In the genomic region with DNA sequence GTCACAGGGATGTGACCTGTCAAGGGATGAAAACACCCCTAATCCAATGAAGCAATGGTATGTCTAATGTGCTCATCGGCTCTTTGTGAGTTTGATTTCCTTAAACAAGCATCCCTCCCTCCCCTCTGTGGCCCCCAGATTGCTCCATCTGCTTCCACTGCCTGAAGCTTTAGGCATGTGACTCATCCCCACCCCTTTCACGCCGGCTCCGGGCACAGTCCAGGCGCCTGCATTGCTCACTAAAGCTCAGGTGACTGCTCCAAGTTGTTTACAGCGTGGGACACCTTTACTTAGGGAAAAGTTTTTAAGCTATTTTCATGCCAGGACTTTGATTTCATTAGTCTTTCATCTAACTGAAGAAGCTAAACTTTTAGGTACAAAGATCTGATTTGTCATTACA, we compare ENCODE assay signal across 25 mouse cellular contexts. TPM values are rescaled to one million over a fixed set of nuclear protein-coding genes. Genes with fewer than 3 reads are reported as not detected.
DNase-seq lines count a peak whose midpoint lies in the region; ATAC-seq and TF ChIP-seq lines count a peak whose summit lies in the region.
"Had no signal": no experiment of that assay in that cellular context is flagged by ENCODE, and none has a peak within 500 bp of the region (broad histone marks: within the 10 kb centered on the region; RNA-seq: fewer than 3 reads in every experiment).

No protein-coding gene starts in this region.

- H3K4me3 ChIP-seq in kidney, embryonic 16.5 days (ENCODE audit: low read length), result no peak overlapping the region
- H3K4me3 ChIP-seq in liver, postnatal 0 days (ENCODE audit: low read depth, low read length), result no peak overlapping the region
- H3K4me3 ChIP-seq in liver, embryonic 11.5 days (ENCODE audit: low read depth, low read length), result no peak overlapping the region
- H3K4me3 ChIP-seq: embryonic facial prominence, embryonic 10.5 days; heart, embryonic 13.5 days; limb, embryonic 13.5 days; liver, embryonic 13.5 days; lung, embryonic 15.5 days had no signal

- H3K9ac ChIP-seq in kidney, embryonic 16.5 days (replicated peaks; ENCODE audit: low read length), result no peak overlapping the region
- no peak overlapping the region for H3K9ac ChIP-seq in liver, postnatal 0 days (replicated peaks)
- no peak overlapping the region for H3K9ac ChIP-seq in liver, embryonic 11.5 days (ENCODE audit: low read depth, low read length)
- H3K9ac ChIP-seq: heart, embryonic 13.5 days; limb, embryonic 13.5 days; liver, embryonic 13.5 days; lung, embryonic 15.5 days had no signal

- no peaks in the 10 kb centered on the region for H3K27me3 ChIP-seq in kidney, embryonic 16.5 days (ENCODE audit: insufficient read depth, low read length)
- H3K27me3 ChIP-seq in liver, postnatal 0 days (ENCODE audit: insufficient read depth, low read length), result no peaks in the 10 kb centered on the region
- H3K27me3 ChIP-seq in liver, embryonic 11.5 days (replicated peaks; ENCODE audit: control insufficient read depth, insufficient read depth, low read length), result no peaks in the 10 kb centered on the region
- H3K27me3 ChIP-seq: CH12.LX; heart, embryonic 13.5 days; limb, embryonic 13.5 days; liver, embryonic 13.5 days; lung, embryonic 15.5 days had no signal

- H3K4me1 ChIP-seq in kidney, embryonic 16.5 days (ENCODE audit: insufficient read depth, low read length), result no peaks in the 10 kb centered on the region
- no peaks in the 10 kb centered on the region for H3K4me1 ChIP-seq in liver, postnatal 0 days (ENCODE audit: insufficient read depth)
- H3K4me1 ChIP-seq in liver, embryonic 11.5 days (replicated peaks; ENCODE audit: control insufficient read depth, insufficient read depth, low read length), result no peaks in the 10 kb centered on the region
- H3K4me1 ChIP-seq: embryonic facial prominence, embryonic 10.5 days; heart, embryonic 13.5 days; limb, embryonic 13.5 days; liver, embryonic 13.5 days; lung, embryonic 15.5 days had no signal

- H3K4me2 ChIP-seq in kidney, embryonic 16.5 days (replicated peaks; ENCODE audit: low read depth, low read length), result no peak overlapping the region
- no peak overlapping the region for H3K4me2 ChIP-seq in liver, postnatal 0 days (ENCODE audit: low read depth, low read length)
- no peak overlapping the region for H3K4me2 ChIP-seq in liver, embryonic 11.5 days
- H3K4me2 ChIP-seq: heart, embryonic 13.5 days; limb, embryonic 13.5 days; liver, embryonic 13.5 days; lung, embryonic 15.5 days; midbrain, embryonic 11.5 days had no signal

- no peaks in the 10 kb centered on the region for H3K36me3 ChIP-seq in kidney, embryonic 16.5 days (ENCODE audit: insufficient read depth, low read length)
- no peaks in the 10 kb centered on the region for H3K36me3 ChIP-seq in liver, postnatal 0 days (replicated peaks; ENCODE audit: insufficient read depth, low read length)
- H3K36me3 ChIP-seq in liver, embryonic 11.5 days (ENCODE audit: control insufficient read depth, insufficient read depth, low read length), result no peaks in the 10 kb centered on the region
- H3K36me3 ChIP-seq: embryonic facial prominence, embryonic 10.5 days; heart, embryonic 13.5 days; limb, embryonic 13.5 days; liver, embryonic 13.5 days; lung, embryonic 15.5 days had no signal

- no peak for TF ChIP-seq CTCF in liver, postnatal 0 days (IDR thresholded peaks at IDR 0.05; ENCODE audit: low read depth)

- no peak overlapping the region for H3K27ac ChIP-seq in kidney, embryonic 16.5 days (ENCODE audit: low read length)
- no peak overlapping the region for H3K27ac ChIP-seq in liver, postnatal 0 days (ENCODE audit: low read depth)
- no peak overlapping the region for H3K27ac ChIP-seq in liver, embryonic 11.5 days (ENCODE audit: low read depth, low read length)
- H3K27ac ChIP-seq: embryonic facial prominence, embryonic 10.5 days; heart, embryonic 13.5 days; hindbrain, postnatal 0 days; kidney, postnatal 0 days; limb, embryonic 13.5 days; liver, embryonic 13.5 days; lung, embryonic 15.5 days had no signal

- no peak for ATAC-seq in kidney, embryonic 16.5 days (ENCODE audit: low FRiP score, low TSS enrichment)
- ATAC-seq in liver, postnatal 0 days, result peak; percentile 99
- ATAC-seq in liver, embryonic 11.5 days (replicated peaks; ENCODE audit: low FRiP score), result no peak
- ATAC-seq: forebrain, embryonic 16.5 days; hindbrain, postnatal 0 days had no signal

- peak; percentile 10 for DNase-seq in kidney, adult 18-20 months
- peak; percentile 52 for DNase-seq in liver, postnatal 0 days
- no peak for DNase-seq in liver, embryonic 11.5 days (ENCODE audit: low spot score)
- peak; percentile 3 for DNase-seq in ZHBTc4 (ENCODE audit: low read depth, low spot score)
- peak; percentile 72 for DNase-seq in yolk sac, embryonic 10.5 days (ENCODE audit: low spot score)
- no peak for DNase-seq in cerebellum, postnatal 10 days
- no peak for DNase-seq in testis, postnatal 14 days (ENCODE audit: low spot score)
- DNase-seq: adrenal gland, postnatal 14 days; cerebellum, adult 9-10 months; gastrocnemius, postnatal 10 days; heart, adult 18-20 months; heart, postnatal 14 days; liver, embryonic 13.5 days; thymus, adult 18-20 months; thymus, postnatal 4 days had no signal

- WGBS in kidney, embryonic 16.5 days, result 58% methylated on average over 6 of the region's 6 CpGs
- WGBS in liver, postnatal 0 days (ENCODE audit: insufficient replicate concordance), result 66% methylated on average over 6 of the region's 6 CpGs
- 67% methylated on average over 6 of the region's 6 CpGs for WGBS in liver, embryonic 11.5 days

- no peaks in the 10 kb centered on the region for H3K9me3 ChIP-seq in kidney, embryonic 16.5 days (ENCODE audit: low read length)
- H3K9me3 ChIP-seq in liver, postnatal 0 days (ENCODE audit: low read length), result no peaks in the 10 kb centered on the region
- H3K9me3 ChIP-seq in liver, embryonic 11.5 days (ENCODE audit: control insufficient read depth, low read length), result no peaks in the 10 kb centered on the region
- H3K9me3 ChIP-seq: embryonic facial prominence, embryonic 10.5 days; heart, embryonic 13.5 days; limb, embryonic 13.5 days; liver, embryonic 13.5 days; lung, embryonic 15.5 days had no signal

- peak; percentile 40; the same call in 1 of the 2 replicates for TF ChIP-seq EP300 in liver, postnatal 0 days (IDR thresholded peaks at IDR 0.05; ENCODE audit: low read depth)

RNA-seq across cellular contexts. Expression of a gene that starts 22.9 kb away (rescaled TPM):
- polyA plus RNA-seq in kidney, embryonic 16.5 days (2015; fragmentation: Nextera tagmentation; extraction: Ambion mirVana), result 8.0 and 9.2 TPM in 2 replicates
- polyA plus RNA-seq in liver, postnatal 0 days (2015; fragmentation: Nextera tagmentation; extraction: Ambion mirVana), result 1.7 and 2.0 TPM in 2 replicates
- 6.0 and 6.7 TPM in 2 replicates for polyA plus RNA-seq in liver, embryonic 11.5 days (2014; fragmentation: Nextera tagmentation; extraction: Ambion mirVana)

RNA-seq across cellular contexts. Expression of a gene that starts 53.6 kb away (rescaled TPM):
- polyA plus RNA-seq in kidney, embryonic 16.5 days (2015; fragmentation: Nextera tagmentation; extraction: Ambion mirVana), result 22.9 and 25.6 TPM in 2 replicates
- 6.7 and 8.2 TPM in 2 replicates for polyA plus RNA-seq in liver, postnatal 0 days (2015; fragmentation: Nextera tagmentation; extraction: Ambion mirVana)
- polyA plus RNA-seq in liver, embryonic 11.5 days (2014; fragmentation: Nextera tagmentation; extraction: Ambion mirVana), result 30.1 and 32.2 TPM in 2 replicates

Comparison
In these comparisons a context has a peak if more than half of its experiments do, and no peak if none do; other contexts are left out.
1. DNase-seq: peak in kidney, adult 18-20 months (single experiment), liver, postnatal 0 days (single experiment), ZHBTc4 (single experiment) and yolk sac, embryonic 10.5 days (single experiment); none in liver, embryonic 11.5 days (single experiment), cerebellum, postnatal 10 days (0 of 2) and testis, postnatal 14 days (single experiment).